Mouse (Mus musculus) embryonic facial prominence, embryonic 15.5 days (tissue): ENCODE results near the gene Arhgef28. TPM values are rescaled to one million over a fixed set of nuclear protein-coding genes. Genes with fewer than 3 reads are reported as not detected.
A peak's percentile ranks its signal among the peaks of the same experiment; 100 is the strongest.

Experiments used
- ATAC-seq: fragments of 200-750 bp; cut with Nextera tagmentation; 2 replicates; pipeline ENCODE4 v1.8.0; 2017; ENCODE audit warnings: low read depth, moderate TSS enrichment; ENCODE audit not compliant: insufficient number of reproducible peaks, low FRiP score, low TSS enrichment
- H3K27ac ChIP-seq: fragments of 300-500 bp; sonication (generic); replicated peaks from 2 replicates; pipeline ENCODE4 v1.5.1; 2015; ENCODE audit warnings: mild to moderate bottlenecking, inconsistent platforms
- H3K27me3 ChIP-seq: fragments of 300-500 bp; sonication (generic); 2 replicates; pipeline ENCODE4 v1.6.1; 2015; ENCODE audit warnings: inconsistent platforms
- H3K36me3 ChIP-seq: fragments of 300-500 bp; sonication (generic); 2 replicates; pipeline ENCODE4 v1.6.1; 2015; ENCODE audit warnings: mild to moderate bottlenecking, inconsistent platforms
- H3K4me1 ChIP-seq: fragments of 300-500 bp; sonication (generic); 2 replicates; pipeline ENCODE4 v1.6.1; 2015; ENCODE audit warnings: inconsistent platforms
- H3K4me2 ChIP-seq: fragments of 300-500 bp; sonication (generic); replicated peaks from 2 replicates; pipeline ENCODE4 v1.6.1; 2015; ENCODE audit warnings: mild to moderate bottlenecking, inconsistent platforms
- H3K4me3 ChIP-seq: fragments of 300-500 bp; sonication (generic); replicated peaks from 2 replicates; pipeline ENCODE4 v1.5.1; 2015; ENCODE audit warnings: mild to moderate bottlenecking, inconsistent platforms
- H3K9ac ChIP-seq: fragments of 300-500 bp; sonication (generic); 2 replicates; pipeline ENCODE4 v1.6.1; 2015; ENCODE audit warnings: inconsistent platforms
- H3K9me3 ChIP-seq: fragments of 300-500 bp; sonication (generic); replicated peaks from 2 replicates; pipeline ENCODE4 v1.6.1; 2016; ENCODE audit warnings: inconsistent platforms
- WGBS: fragments of 180-500 bp; shearing (Covaris S2); methylation state at CpG from one replicate; pipeline ENCODE4 v1.1.7; 2015; 5-methylcytosine and 5-hydroxymethylcytosine counted together
- polyA plus RNA-seq: library from polyadenylated mRNA; unstranded; fragments of >200 nt; fragmentation: Nextera tagmentation; extraction: Ambion mirVana; gene quantifications from 2 replicates; pipeline ENCODE4 v1.2.1, GENCODE M21; 2015

The Arhgef28 gene
- polyA plus RNA-seq, 1 experiment from 2014 or later: 14.7 TPM

- Histone ChIP-seq H3K9me3 (no peaks in the 10 kb centered on the region), H3K4me1 (0 out of 2 replicates have a peak, but pooled peaks cover 3% of the 10 kb centered on the region), H3K27me3 (no peaks in the 10 kb centered on the region), H3K36me3 (no peaks in the 10 kb centered on the region), H3K4me3 (no peak overlapping the region), H3K27ac (no peak overlapping the region), H3K4me2 (peak overlapping the region; percentile 28), H3K9ac (no peak overlapping the region)
- no peak for ATAC-seq
- WGBS: 30% methylated on average over 12 of the region's 12 CpGs
Observed at GRCm38 (mm10) chr13:98222848-98223247, 16.6 kb upstream of the Arhgef28 start.

GRCm38 (mm10) chr13:98210137-98210536, 3.9 kb upstream of the Arhgef28 start:
- Histone ChIP-seq H3K36me3 (no peaks in the 10 kb centered on the region), H3K4me2 (no peak overlapping the region), H3K4me1 (peaks cover 6% of the 10 kb centered on the region), H3K27me3 (peaks cover 4% of the 10 kb centered on the region; the same call in 1 of the 2 replicates), H3K9me3 (no peaks in the 10 kb centered on the region), H3K27ac (no peak overlapping the region), H3K9ac (no peak overlapping the region), H3K4me3 (no peak overlapping the region)
- ATAC-seq: no peak
- WGBS: 83% methylated on average over 7 of the region's 7 CpGs

GRCm38 (mm10) chr13:98208842-98209241, 2.6 kb upstream of the Arhgef28 start:
- Histone ChIP-seq H3K27me3 (peaks cover 4% of the 10 kb centered on the region; the same call in 1 of the 2 replicates), H3K4me1 (peaks cover 9% of the 10 kb centered on the region), H3K27ac (no peak overlapping the region), H3K9ac (no peak overlapping the region), H3K4me3 (no peak overlapping the region), H3K4me2 (no peak overlapping the region), H3K9me3 (no peaks in the 10 kb centered on the region), H3K36me3 (no peaks in the 10 kb centered on the region)
- 31% methylated on average over 9 of the region's 9 CpGs for WGBS
- ATAC-seq: no peak

GRCm38 (mm10) chr13:98206546-98206870, 269 bp upstream of the Arhgef28 start:
- peaks cover 4% of the 10 kb centered on the region; the same call in 1 of the 2 replicates for H3K27me3 ChIP-seq
- no peak for ATAC-seq
- peaks cover 9% of the 10 kb centered on the region for H3K4me1 ChIP-seq
- 0 out of 2 replicates have a peak overlapping the region, but pooled peaks have one; percentile 56 for H3K27ac ChIP-seq
- WGBS: 2% methylated on average over 13 of the region's 13 CpGs
- H3K4me2 ChIP-seq: peak overlapping the region; percentile 96
- peak overlapping the region; percentile 61 for H3K4me3 ChIP-seq
- no peaks in the 10 kb centered on the region for H3K9me3 ChIP-seq
- H3K9ac ChIP-seq: peak overlapping the region; percentile 39
- no peaks in the 10 kb centered on the region for H3K36me3 ChIP-seq

- WGBS: 25% methylated on average over 8 of the region's 8 CpGs
- 0 out of 2 replicates have a peak overlapping the region, but pooled peaks have one; percentile 39 for H3K9ac ChIP-seq
- H3K4me2 ChIP-seq: peak overlapping the region; percentile 96
- peaks cover 4% of the 10 kb centered on the region; the same call in 1 of the 2 replicates for H3K27me3 ChIP-seq
- no peak overlapping the region for H3K27ac ChIP-seq
- peaks cover 9% of the 10 kb centered on the region for H3K4me1 ChIP-seq
- 0 out of 2 replicates have a peak, but pooled peaks have one; percentile 39 for ATAC-seq
- no peaks in the 10 kb centered on the region for H3K36me3 ChIP-seq
- peak overlapping the region; percentile 61 for H3K4me3 ChIP-seq
- H3K9me3 ChIP-seq: no peaks in the 10 kb centered on the region
Observed at GRCm38 (mm10) chr13:98205111-98205510, 1.1 kb downstream of the Arhgef28 start.

- Histone ChIP-seq H3K9me3 (no peaks in the 10 kb centered on the region), H3K4me2 (no peak overlapping the region), H3K4me1 (peaks cover 9% of the 10 kb centered on the region), H3K4me3 (no peak overlapping the region), H3K36me3 (no peaks in the 10 kb centered on the region), H3K9ac (no peak overlapping the region), H3K27me3 (peaks cover 4% of the 10 kb centered on the region; the same call in 1 of the 2 replicates), H3K27ac (no peak overlapping the region)
- 90% methylated on average over 8 of the region's 8 CpGs for WGBS
- ATAC-seq: no peak
Observed at GRCm38 (mm10) chr13:98204371-98204770, 1.9 kb downstream of the Arhgef28 start.

GRCm38 (mm10) chr13:98201436-98201835, 4.8 kb downstream of the Arhgef28 start:
- Histone ChIP-seq H3K4me3 (no peak overlapping the region), H3K4me2 (no peak overlapping the region), H3K9ac (no peak overlapping the region), H3K9me3 (no peaks in the 10 kb centered on the region), H3K27me3 (no peaks in the 10 kb centered on the region), H3K4me1 (peaks cover 9% of the 10 kb centered on the region), H3K36me3 (no peaks in the 10 kb centered on the region), H3K27ac (no peak overlapping the region)
- WGBS: 47% methylated on average over 9 of the region's 9 CpGs
- no peak for ATAC-seq

- WGBS: 61% methylated on average over 10 of the region's 10 CpGs
- Histone ChIP-seq H3K4me2 (no peak overlapping the region), H3K27ac (no peak overlapping the region), H3K4me1 (no peaks in the 10 kb centered on the region), H3K9me3 (no peaks in the 10 kb centered on the region), H3K4me3 (no peak overlapping the region), H3K36me3 (no peaks in the 10 kb centered on the region), H3K9ac (no peak overlapping the region), H3K27me3 (no peaks in the 10 kb centered on the region)
- ATAC-seq: no peak
Observed at GRCm38 (mm10) chr13:98192596-98192995, 13.6 kb downstream of the Arhgef28 start.

- Histone ChIP-seq H3K4me3 (no peak overlapping the region), H3K27ac (no peak overlapping the region), H3K36me3 (no peaks in the 10 kb centered on the region), H3K4me1 (0 out of 2 replicates have a peak, but pooled peaks cover 5% of the 10 kb centered on the region), H3K27me3 (no peaks in the 10 kb centered on the region), H3K9ac (no peak overlapping the region), H3K9me3 (no peaks in the 10 kb centered on the region), H3K4me2 (no peak overlapping the region)
- no peak for ATAC-seq
- 98% methylated on average over 2 of the region's 2 CpGs for WGBS
Observed at GRCm38 (mm10) chr13:98188500-98188899, 17.7 kb downstream of the Arhgef28 start.

- Histone ChIP-seq H3K4me1 (0 out of 2 replicates have a peak, but pooled peaks cover 5% of the 10 kb centered on the region), H3K9me3 (no peaks in the 10 kb centered on the region), H3K4me3 (no peak overlapping the region), H3K27ac (no peak overlapping the region), H3K9ac (no peak overlapping the region), H3K27me3 (no peaks in the 10 kb centered on the region), H3K36me3 (no peaks in the 10 kb centered on the region), H3K4me2 (no peak overlapping the region)
- no peak for ATAC-seq
- WGBS: 96% methylated on average over 1 of the region's 1 CpGs
Observed at GRCm38 (mm10) chr13:98187904-98188303, 18.3 kb downstream of the Arhgef28 start.

GRCm38 (mm10) chr13:98186179-98186578, 20.1 kb downstream of the Arhgef28 start:
- no peak for ATAC-seq
- Histone ChIP-seq H3K4me2 (no peak overlapping the region), H3K9me3 (no peaks in the 10 kb centered on the region), H3K27ac (no peak overlapping the region), H3K36me3 (no peaks in the 10 kb centered on the region), H3K4me1 (0 out of 2 replicates have a peak, but pooled peaks cover 5% of the 10 kb centered on the region), H3K27me3 (no peaks in the 10 kb centered on the region), H3K4me3 (no peak overlapping the region), H3K9ac (no peak overlapping the region)
- 53% methylated on average over 5 of the region's 5 CpGs for WGBS

GRCm38 (mm10) chr13:98184632-98185031, 21.6 kb downstream of the Arhgef28 start:
- no peak overlapping the region for H3K4me3 ChIP-seq
- H3K27ac ChIP-seq: no peak overlapping the region
- no peaks in the 10 kb centered on the region for H3K9me3 ChIP-seq
- H3K4me2 ChIP-seq: no peak overlapping the region
- H3K4me1 ChIP-seq: 0 out of 2 replicates have a peak, but pooled peaks cover 5% of the 10 kb centered on the region
- WGBS: 52% methylated on average over 3 of the region's 3 CpGs
- no peak for ATAC-seq
- H3K27me3 ChIP-seq: no peaks in the 10 kb centered on the region
- H3K9ac ChIP-seq: no peak overlapping the region
- no peaks in the 10 kb centered on the region for H3K36me3 ChIP-seq
